In the genomic region with DNA sequence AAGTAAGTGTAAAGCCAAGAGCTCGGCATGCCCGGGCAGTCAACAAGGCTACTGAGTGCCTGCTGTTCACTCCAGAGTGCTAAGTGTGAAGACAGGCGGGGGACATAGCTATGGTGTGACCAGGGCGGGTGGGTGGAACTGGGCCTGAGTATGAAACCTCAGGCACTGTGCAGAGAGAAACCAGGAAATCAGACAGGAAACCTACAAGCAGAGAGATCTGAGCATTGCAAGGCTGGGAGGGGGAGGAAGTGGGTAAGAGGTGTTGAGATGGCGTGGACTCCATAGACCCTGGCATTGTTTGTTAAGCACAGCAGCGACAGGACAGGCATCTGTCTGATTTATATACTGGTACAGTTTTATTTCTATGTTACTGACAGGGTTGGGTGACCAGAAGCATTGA, we compare ENCODE assay signal across 12 mouse cellular contexts. TPM values are rescaled to one million over a fixed set of nuclear protein-coding genes. Genes with fewer than 3 reads are reported as not detected.
A peak's percentile ranks its signal among the peaks of the same experiment; 100 is the strongest.
DNase-seq lines count a peak whose midpoint lies in the region; ATAC-seq and TF ChIP-seq lines count a peak whose summit lies in the region.
"Had no signal": no experiment of that assay in that cellular context is flagged by ENCODE, and none has a peak within 500 bp of the region (broad histone marks: within the 10 kb centered on the region; RNA-seq: fewer than 3 reads in every experiment).

No protein-coding gene starts in this region.

- ATAC-seq in kidney, embryonic 15.5 days (replicated peaks; ENCODE audit: low FRiP score): 0 out of 2 replicates have a peak, but pooled peaks have one; percentile 17
- ATAC-seq: forebrain, embryonic 13.5 days had no signal

- H3K27me3 ChIP-seq in kidney, embryonic 15.5 days: no peaks in the 10 kb centered on the region
- H3K27me3 ChIP-seq: forebrain, embryonic 13.5 days had no signal

- H3K27ac ChIP-seq in kidney, embryonic 15.5 days: no peak overlapping the region
- peak overlapping the region; percentile 47 for H3K27ac ChIP-seq in embryonic fibroblast, embryonic 13.5 days (ENCODE audit: insufficient read depth, low read length)
- H3K27ac ChIP-seq: forebrain, embryonic 13.5 days; liver, embryonic 14.5 days had no signal

- no peak overlapping the region for H3K4me3 ChIP-seq in kidney, embryonic 15.5 days (replicated peaks)
- H3K4me3 ChIP-seq in embryonic fibroblast, embryonic 13.5 days (ENCODE audit: insufficient read depth, low read length): no peak overlapping the region
- H3K4me3 ChIP-seq: forebrain, embryonic 13.5 days had no signal

- peaks cover 37% of the 10 kb centered on the region for H3K4me1 ChIP-seq in kidney, embryonic 15.5 days
- peaks cover 10% of the 10 kb centered on the region for H3K4me1 ChIP-seq in embryonic fibroblast, embryonic 13.5 days (ENCODE audit: control insufficient read depth, insufficient read depth, low read length)
- H3K4me1 ChIP-seq: forebrain, embryonic 13.5 days had no signal

- DNase-seq in kidney, postnatal 4 days: no peak
- DNase-seq in CD4-positive, CD25-positive, alpha-beta regulatory T cell, adult 2 months (ENCODE audit: low read depth, low spot score): peak; percentile 78
- DNase-seq in natural killer cell, adult 2 months (ENCODE audit: low spot score in 2 of 2): peak; percentile 72 to 88
- no peak for DNase-seq in ovary, adult 18-20 months (ENCODE audit: low spot score)
- no peak for DNase-seq in cerebellum, postnatal 4 days (ENCODE audit: low spot score in 2 of 2)
- no peak for DNase-seq in layer of hippocampus, postnatal 25 days (ENCODE audit: extremely low spot score in 1 of 2, low spot score in 1 of 2)

- no peak overlapping the region for H3K9ac ChIP-seq in kidney, embryonic 15.5 days
- H3K9ac ChIP-seq: forebrain, embryonic 13.5 days; liver, embryonic 14.5 days had no signal

- 57% methylated on average over 6 of the region's 6 CpGs for WGBS in kidney, embryonic 15.5 days

- no peaks in the 10 kb centered on the region for H3K36me3 ChIP-seq in kidney, embryonic 15.5 days

- TF ChIP-seq POLR2A in embryonic fibroblast, embryonic 13.5 days (IDR thresholded peaks at IDR 0.05; ENCODE audit: low read depth, low read length): no peak

- H3K4me2 ChIP-seq in kidney, embryonic 15.5 days: no peak overlapping the region
- H3K4me2 ChIP-seq: forebrain, embryonic 13.5 days had no signal

- TF ChIP-seq CTCF in embryonic fibroblast, embryonic 13.5 days (IDR thresholded peaks at IDR 0.05; ENCODE audit: borderline replicate concordance, insufficient read depth, low read length): no peak

- H3K9me3 ChIP-seq in kidney, embryonic 15.5 days (replicated peaks): no peaks in the 10 kb centered on the region
- H3K9me3 ChIP-seq: forebrain, embryonic 13.5 days had no signal

RNA-seq across cellular contexts. Expression of gene Tmem37, which starts 18.4 kb away (rescaled TPM):
- polyA plus RNA-seq in kidney, embryonic 15.5 days (2015; fragmentation: Nextera tagmentation; extraction: Ambion mirVana): 51.3 and 53.6 TPM in 2 replicates
- polyA plus RNA-seq in embryonic fibroblast, embryonic 13.5 days (2011; ENCODE audit: insufficient read length, low read depth, missing spikeins): 18.7 and 25.9 TPM in 2 replicates
- total RNA-seq in layer of hippocampus, postnatal 25 days (2021): 1 to 10 TPM in 1 of 2 experiments, under 1 TPM in 1; 0.94 to 1.1 TPM

RNA-seq across cellular contexts. Expression of gene Sctr, which starts 48.8 kb away (rescaled TPM):
- polyA plus RNA-seq in kidney, embryonic 15.5 days (2015; fragmentation: Nextera tagmentation; extraction: Ambion mirVana): 0.63 and 1.2 TPM in 2 replicates
- polyA plus RNA-seq in embryonic fibroblast, embryonic 13.5 days (2011; ENCODE audit: insufficient read length, low read depth, missing spikeins): not detected in 2 replicates
- 1 to 10 TPM; 1.0 to 1.7 TPM for total RNA-seq in layer of hippocampus, postnatal 25 days (2021)

RNA-seq across cellular contexts. Expression of gene Cfap221, which starts 58.4 kb away (rescaled TPM):
- 0.06 and 0.08 TPM in 2 replicates for polyA plus RNA-seq in kidney, embryonic 15.5 days (2015; fragmentation: Nextera tagmentation; extraction: Ambion mirVana)
- not detected in 2 replicates for polyA plus RNA-seq in embryonic fibroblast, embryonic 13.5 days (2011; ENCODE audit: insufficient read length, low read depth, missing spikeins)
- under 1 TPM; 0.15 to 0.42 TPM for total RNA-seq in layer of hippocampus, postnatal 25 days (2021)
- polyA plus RNA-seq: forebrain, embryonic 13.5 days; heart, embryonic 14.5 days; liver, embryonic 14.5 days; urinary bladder, adult 2 months had no signal

Comparison
In these comparisons a context has a peak if more than half of its experiments do, and no peak if none do; other contexts are left out.
1. DNase-seq: peak in CD4-positive, CD25-positive, alpha-beta regulatory T cell, adult 2 months (single experiment) and natural killer cell, adult 2 months (2 of 2); none in kidney, postnatal 4 days (0 of 2), ovary, adult 18-20 months (single experiment), cerebellum, postnatal 4 days (0 of 2) and layer of hippocampus, postnatal 25 days (0 of 2).